In genomic region chr5:121589928-121590327, GRCm38 (mm10) we compare ENCODE assay signal across 35 mouse cellular contexts. TPM values are rescaled to one million over a fixed set of nuclear protein-coding genes. Genes with fewer than 3 reads are reported as not detected.
"Had no signal": no experiment of that assay in that cellular context is flagged by ENCODE, and none has a peak within 500 bp of the region (broad histone marks: within the 10 kb centered on the region; RNA-seq: fewer than 3 reads in every experiment).

No protein-coding gene starts in this region.

- H3K4me3 ChIP-seq: heart, adult 2 months; heart, embryonic 12.5 days; hindbrain, embryonic 10.5 days; hindbrain, embryonic 12.5 days; hindbrain, embryonic 15.5 days; kidney, embryonic 15.5 days; limb, embryonic 13.5 days; limb, embryonic 15.5 days; liver, embryonic 13.5 days; liver, embryonic 15.5 days had no signal

- H3K36me3 ChIP-seq: heart, embryonic 12.5 days; hindbrain, embryonic 10.5 days; hindbrain, embryonic 12.5 days; hindbrain, embryonic 15.5 days; kidney, embryonic 15.5 days; limb, embryonic 13.5 days; limb, embryonic 15.5 days; liver, embryonic 13.5 days; liver, embryonic 15.5 days had no signal

- DNase-seq: gastrocnemius, postnatal 25 days; heart, adult 2 months; heart, postnatal 10 days; heart, postnatal 4 days; kidney, adult 11 months; kidney, adult 2 months; kidney, adult 9 months; kidney, postnatal 14 days; kidney, postnatal 36 days; layer of hippocampus, adult 9-11 months; layer of hippocampus, postnatal 36 days; left cerebral cortex, postnatal 4 days; liver, embryonic 13.5 days had no signal

- H3K27me3 ChIP-seq: heart, embryonic 12.5 days; hindbrain, embryonic 12.5 days; hindbrain, embryonic 15.5 days; kidney, embryonic 15.5 days; limb, embryonic 13.5 days; limb, embryonic 15.5 days; liver, embryonic 13.5 days; liver, embryonic 15.5 days had no signal

- H3K27ac ChIP-seq: heart, adult 2 months; hindbrain, embryonic 10.5 days; hindbrain, embryonic 12.5 days; hindbrain, embryonic 15.5 days; hindbrain, postnatal 0 days; kidney, embryonic 15.5 days; kidney, postnatal 0 days; limb, embryonic 13.5 days; limb, embryonic 15.5 days; liver, embryonic 13.5 days; liver, embryonic 15.5 days had no signal

- H3K9ac ChIP-seq: heart, embryonic 12.5 days; hindbrain, embryonic 12.5 days; hindbrain, embryonic 15.5 days; kidney, embryonic 15.5 days; limb, embryonic 13.5 days; limb, embryonic 15.5 days; liver, embryonic 13.5 days; liver, embryonic 15.5 days had no signal

RNA-seq across cellular contexts. Expression of gene Gm42878, which starts 44.6 kb away (rescaled TPM):
- total RNA-seq: gastrocnemius, postnatal 25 days; gastrocnemius, postnatal 4 days; granulocyte monocyte progenitor cell, adult 5-6 weeks; heart, postnatal 10 days; heart, postnatal 25 days; heart, postnatal 4 days; hindbrain, postnatal 0 days; layer of hippocampus, adult 18-20 months; layer of hippocampus, postnatal 14 days; left cerebral cortex, adult 18-20 months; left cerebral cortex, adult 8-10 months; left cerebral cortex, postnatal 10 days; left cerebral cortex, postnatal 25 days; left cerebral cortex, postnatal 4 days had no signal
- polyA plus RNA-seq: heart, embryonic 12.5 days; hindbrain, embryonic 10.5 days; hindbrain, embryonic 12.5 days; hindbrain, embryonic 15.5 days; hindbrain, postnatal 0 days; intestine, embryonic 14.5 days; intestine, embryonic 16.5 days; kidney, embryonic 15.5 days; limb, embryonic 11.5 days; limb, embryonic 13.5 days; limb, embryonic 15.5 days; liver, embryonic 13.5 days; liver, embryonic 15.5 days had no signal
